Mouse (Mus musculus) embryonic fibroblast, embryonic 13.5 days (primary cell): Measurements from ENCODE around the gene Kcnab1.

Source experiments
- CTCF ChIP-seq: IDR thresholded peaks from 2 replicates; pipeline ENCODE4 v1.5.1; 2011; ENCODE audit warnings: mild to moderate bottlenecking, control low read depth, low read length, moderate library complexity, borderline replicate concordance; ENCODE audit not compliant: insufficient read depth
- POLR2A ChIP-seq: IDR thresholded peaks from 2 replicates; pipeline ENCODE4 v1.6.1; 2011; ENCODE audit warnings: low read depth, mild to moderate bottlenecking, control low read depth, low read length, moderate library complexity

GRCm38 (mm10) chr3:65129625-65130024, 20.4 kb downstream of the Kcnab1 start:
- TF ChIP-seq CTCF: no peak
- TF ChIP-seq POLR2A: no peak
